Mouse (Mus musculus) CD4-positive, CD25-positive, alpha-beta regulatory T cell, adult 2 months (primary cell): ENCODE measurements around the gene Mapk3.

Source experiments
- DNase-seq: peaks from one replicate; pipeline ENCODE4 v3.0.0-alpha.2; 2012; ENCODE audit warnings: low read depth, low spot score

Mapk3 gene

GRCm38 (mm10) chr7:126782693-126783092, 23.3 kb downstream of the Mapk3 start:
- no peak for DNase-seq

DNA sequence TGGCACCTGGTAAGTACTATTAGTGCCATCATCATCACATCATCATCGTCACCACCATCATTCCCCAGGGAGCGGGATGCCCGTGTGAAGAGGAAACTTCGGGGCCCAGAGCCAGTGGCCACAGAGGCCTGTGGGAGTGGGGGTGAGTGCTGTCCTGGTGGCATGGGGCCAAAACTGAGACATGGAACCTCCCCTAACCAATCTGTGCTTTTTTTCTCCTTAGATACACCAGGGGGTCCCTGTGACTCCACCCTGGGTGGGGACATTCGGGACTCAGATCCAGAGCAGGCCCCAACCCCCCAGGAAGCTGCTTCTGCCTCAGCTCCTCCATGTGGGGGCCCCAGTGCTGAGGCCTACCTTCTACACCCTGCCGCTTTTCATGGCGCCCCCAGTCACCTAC, 25.1 kb downstream of the Mapk3 start:
- DNase-seq: no peak

DNA sequence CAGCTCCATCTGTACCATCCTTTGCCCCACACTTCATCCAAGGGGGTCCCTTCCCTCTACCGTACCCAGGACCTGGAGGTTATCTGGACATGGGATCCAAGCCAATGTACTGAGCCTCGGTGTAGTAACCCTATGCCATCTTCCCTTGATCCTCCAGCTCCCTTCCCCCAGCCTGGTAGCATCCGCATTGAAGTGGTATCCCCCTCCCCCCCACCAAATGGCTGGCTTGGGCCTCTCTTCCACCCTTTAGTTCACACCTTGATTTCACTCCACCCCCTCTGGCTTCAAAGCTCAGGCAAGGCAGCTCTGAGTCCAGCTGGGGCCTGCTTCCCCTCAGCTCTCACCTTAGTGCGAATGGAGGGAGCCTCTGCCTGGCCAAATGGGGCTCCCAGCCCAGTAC, 25.7 kb downstream of the Mapk3 start:
- no peak for DNase-seq

DNA sequence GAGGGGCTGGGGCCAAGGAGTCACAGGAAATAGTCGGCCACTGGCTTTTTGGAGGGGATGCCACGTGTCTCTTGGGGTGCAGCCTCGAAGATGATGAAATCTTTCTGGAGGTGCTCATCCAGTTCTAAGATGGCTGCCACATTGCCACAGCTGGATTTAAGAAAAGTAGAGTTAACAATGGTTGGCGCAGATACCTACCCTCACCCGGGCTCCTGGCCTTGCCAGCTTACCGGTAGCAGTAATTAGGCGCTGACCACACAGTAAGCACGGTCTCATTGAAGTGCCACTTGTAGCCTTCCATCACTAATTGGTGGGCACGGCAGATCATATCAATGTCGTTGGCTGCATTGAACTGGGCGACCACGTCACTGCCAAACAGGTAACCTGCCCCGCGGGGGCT, 26.7 kb downstream of the Mapk3 start:
- DNase-seq: no peak

DNA sequence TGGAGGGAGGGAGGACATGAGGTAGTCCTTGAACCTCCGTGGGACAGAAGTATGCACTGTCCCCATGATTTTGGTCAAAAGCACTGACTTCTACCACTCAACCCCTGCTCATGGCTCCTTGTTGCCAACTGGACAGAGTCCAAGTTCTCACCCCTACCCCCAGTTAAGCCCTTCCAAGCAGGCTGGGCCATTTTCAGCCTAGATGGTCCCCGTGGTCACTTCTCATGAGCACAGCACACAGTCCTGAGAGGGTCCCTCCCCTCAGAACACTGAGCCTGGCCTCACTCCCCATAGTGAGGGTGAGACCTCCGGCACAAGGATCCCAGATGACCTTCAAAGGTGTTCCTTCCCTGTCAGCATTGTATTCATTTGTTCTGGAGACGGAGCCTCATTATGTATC, 29.7 kb downstream of the Mapk3 start:
- no peak for DNase-seq

- peak; percentile 99 for DNase-seq
Measured at GRCm38 (mm10) chr7:126791851-126792720, 32.7 kb downstream of the Mapk3 start, which contains the start of gene Ppp4c. Gene Ppp4c, minus strand, starts transcription at chr7:126792496.

- no peak for DNase-seq
Measured at GRCm38 (mm10) chr7:126792721-126793443, 33.5 kb downstream of the Mapk3 start.

DNA sequence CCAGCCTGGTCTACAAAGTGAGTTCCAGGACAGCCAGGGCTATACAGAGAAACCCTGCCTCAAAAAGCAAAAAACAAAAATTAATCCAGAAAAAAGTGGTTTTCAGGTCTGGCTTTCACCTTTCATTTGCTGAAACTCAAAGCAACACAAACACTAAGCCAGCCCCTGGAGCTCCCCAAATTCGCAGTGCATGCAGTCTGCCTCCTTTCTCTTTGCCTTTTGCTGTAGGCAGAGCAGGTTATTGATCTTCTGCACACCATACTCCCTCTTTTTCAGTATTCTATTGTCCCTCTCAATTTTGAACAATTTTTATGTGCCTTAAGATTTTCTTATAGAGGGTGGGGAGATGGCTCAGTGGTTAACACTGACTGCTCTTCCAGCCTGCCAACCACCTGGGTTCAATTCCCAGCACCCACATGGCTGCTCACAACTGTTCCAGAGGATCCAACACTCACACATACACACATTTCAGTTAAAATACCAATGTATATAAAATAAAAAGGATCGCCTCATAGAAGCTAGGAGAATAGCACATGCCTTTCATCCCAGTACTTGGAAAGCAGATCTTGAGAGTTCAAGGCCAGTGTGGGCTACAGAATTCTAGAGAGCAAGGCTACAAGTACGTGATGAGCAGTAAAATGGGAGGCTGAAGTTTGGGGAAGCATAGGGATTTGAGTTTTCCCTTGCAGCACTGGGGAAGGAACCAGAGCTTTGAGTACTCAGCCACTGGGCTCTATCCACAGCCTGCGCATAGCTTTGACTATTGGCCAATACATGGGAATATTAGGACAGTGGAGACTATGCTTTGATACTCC, 34.3 kb downstream of the Mapk3 start:
- no peak for DNase-seq

DNA sequence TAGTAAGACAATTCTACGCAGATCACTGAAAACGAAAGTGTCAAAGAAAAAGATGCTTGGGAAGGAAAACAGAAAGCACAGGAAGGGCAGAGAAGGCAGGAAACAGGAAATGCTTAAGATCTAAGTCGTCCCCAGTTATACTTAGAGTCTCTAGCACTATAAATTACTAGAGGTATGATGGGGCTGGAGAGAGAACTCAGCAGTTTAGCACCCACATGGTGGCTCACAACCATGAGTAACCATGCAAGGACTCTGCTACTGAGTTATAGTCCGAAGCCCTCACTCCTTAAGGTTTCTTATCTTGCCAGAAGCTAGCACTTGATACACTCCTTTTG, 34.8 kb downstream of the Mapk3 start:
- DNase-seq: peak; percentile 62

GRCm38 (mm10) chr7:126795387-126796317, 36.3 kb downstream of the Mapk3 start:
- DNase-seq: no peak

DNA sequence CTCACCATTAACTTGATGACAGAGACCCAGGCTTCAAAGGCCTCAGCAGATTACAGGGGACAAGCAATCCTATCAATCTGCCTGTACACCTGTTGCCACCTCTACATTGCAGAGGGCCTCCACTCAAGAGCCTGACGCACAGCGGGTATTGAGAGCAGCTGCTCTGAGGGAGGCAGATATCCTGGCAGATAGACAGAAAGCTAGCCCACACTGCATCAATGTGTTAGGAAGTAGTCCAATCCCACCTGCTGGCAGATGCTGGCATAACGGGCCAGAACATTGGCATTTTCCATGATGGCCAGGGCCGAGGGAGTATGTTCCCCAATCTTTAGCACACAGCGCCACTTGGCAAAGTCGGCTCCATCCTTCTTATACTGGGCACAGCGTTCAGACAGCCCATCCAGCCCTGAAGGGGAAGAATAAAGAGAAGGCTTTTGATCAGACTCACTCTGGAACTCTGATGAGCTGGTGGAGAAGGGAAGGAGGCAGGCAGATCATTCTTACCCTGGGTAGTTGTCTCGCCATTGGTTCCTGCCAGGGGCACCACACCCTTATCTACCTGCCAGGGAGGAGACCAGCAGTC, 37.0 kb downstream of the Mapk3 start:
- peak; percentile 53 for DNase-seq

DNA sequence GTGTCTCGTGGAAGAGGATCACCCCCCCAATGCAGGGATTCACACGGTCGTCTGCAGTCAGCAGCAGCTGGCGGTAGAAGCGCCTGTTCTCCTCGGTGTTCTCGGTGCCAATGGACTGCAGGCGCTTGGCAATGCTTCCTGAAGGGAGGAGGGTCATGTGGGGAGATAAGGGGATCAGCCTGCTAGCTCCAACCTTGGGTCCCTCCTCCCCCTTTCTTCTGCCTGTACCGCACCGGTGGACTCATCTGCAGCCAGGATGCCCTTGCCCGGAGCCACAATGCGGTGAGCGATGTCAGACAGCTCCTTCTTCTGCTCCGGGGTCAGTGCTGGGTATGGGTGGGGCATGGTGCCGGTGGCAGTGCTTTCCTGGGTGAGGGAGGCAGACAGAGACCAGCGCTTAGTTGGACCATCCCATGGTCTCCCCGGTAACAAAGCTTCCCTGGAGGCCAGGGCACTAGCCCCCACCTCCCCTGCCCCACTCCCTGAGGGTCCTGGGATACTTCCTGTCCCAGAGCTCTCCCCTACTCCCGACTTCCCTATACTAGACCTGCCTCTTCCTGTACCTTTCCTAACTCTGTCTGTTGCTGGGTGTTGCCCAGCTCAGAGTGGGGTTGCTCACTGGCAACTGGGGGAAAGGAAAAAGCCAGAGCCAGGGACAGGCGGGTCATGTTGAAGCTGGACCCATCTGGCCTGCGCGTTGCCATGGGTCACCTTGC, 38.2 kb downstream of the Mapk3 start, which contains the start of gene Fam57b:
TSS of gene Fam57b (plus strand) at position 258 of the 716 bp plus-strand sequence.
- DNase-seq: no peak

DNA sequence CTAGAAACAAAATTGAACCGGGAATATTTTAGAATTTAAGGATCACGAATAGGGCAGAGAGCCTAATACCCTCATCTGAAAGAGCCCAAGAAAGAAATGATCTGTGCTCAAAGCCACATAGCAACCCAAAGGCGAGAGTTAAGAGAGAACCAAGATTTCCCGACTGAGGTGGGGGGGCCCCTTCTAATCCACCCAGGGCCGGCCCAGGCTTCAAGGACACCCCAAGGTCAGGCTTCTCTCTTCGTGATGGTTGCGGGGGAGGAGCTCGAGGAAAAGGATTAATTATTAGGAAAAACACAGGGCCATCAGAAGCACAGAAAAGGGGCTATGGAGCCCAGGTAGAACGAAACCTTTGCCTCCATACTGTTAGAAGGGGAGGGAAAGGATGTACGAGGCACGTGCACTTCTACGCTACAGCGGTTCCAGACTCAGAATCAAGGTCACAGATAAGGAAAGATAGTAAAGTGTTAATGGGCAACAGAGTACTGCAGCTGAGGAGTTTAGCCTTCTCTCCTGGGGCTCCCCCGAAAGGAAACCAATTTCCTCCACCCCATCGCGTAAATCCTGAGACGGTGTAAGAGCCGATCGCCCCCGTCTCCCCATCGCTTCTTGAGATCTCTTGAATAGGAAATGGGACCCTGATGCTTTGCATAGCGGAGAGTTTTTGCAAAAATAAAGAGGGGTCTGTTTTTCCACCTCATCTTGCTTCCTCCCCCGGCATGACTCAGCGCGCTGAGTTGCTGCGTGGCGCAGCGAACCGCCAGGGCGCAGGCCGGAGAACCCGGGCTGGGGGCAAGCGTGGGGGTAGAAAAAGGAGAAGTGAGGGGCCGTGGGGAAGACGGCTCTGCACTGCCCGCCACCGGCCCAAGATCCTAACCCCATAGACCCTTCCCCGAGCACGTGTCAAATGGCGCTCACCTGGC, 39.0 kb downstream of the Mapk3 start:
- peak; percentile 67 for DNase-seq

DNA sequence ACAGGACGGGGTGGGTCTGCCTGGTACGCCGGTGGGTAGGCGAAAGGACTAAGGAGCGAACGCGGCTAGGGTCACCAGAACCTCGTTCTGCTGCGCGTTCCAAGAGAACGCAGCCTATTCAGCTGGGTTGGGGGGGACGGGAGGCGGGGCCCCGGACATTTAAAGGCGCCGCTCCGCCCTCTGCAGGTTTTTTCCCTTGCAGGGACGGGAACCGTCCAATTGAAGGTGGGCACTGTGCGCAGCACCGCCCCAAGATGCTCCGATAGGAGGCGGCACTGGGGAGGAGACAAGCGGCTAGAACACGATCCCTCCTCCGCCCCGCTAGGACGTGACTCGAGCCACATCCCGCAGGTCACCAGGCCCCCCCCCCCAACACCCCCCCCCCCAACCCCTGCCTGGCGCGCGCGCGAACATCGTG, 39.7 kb downstream of the Mapk3 start:
- DNase-seq: peak; percentile 97

DNA sequence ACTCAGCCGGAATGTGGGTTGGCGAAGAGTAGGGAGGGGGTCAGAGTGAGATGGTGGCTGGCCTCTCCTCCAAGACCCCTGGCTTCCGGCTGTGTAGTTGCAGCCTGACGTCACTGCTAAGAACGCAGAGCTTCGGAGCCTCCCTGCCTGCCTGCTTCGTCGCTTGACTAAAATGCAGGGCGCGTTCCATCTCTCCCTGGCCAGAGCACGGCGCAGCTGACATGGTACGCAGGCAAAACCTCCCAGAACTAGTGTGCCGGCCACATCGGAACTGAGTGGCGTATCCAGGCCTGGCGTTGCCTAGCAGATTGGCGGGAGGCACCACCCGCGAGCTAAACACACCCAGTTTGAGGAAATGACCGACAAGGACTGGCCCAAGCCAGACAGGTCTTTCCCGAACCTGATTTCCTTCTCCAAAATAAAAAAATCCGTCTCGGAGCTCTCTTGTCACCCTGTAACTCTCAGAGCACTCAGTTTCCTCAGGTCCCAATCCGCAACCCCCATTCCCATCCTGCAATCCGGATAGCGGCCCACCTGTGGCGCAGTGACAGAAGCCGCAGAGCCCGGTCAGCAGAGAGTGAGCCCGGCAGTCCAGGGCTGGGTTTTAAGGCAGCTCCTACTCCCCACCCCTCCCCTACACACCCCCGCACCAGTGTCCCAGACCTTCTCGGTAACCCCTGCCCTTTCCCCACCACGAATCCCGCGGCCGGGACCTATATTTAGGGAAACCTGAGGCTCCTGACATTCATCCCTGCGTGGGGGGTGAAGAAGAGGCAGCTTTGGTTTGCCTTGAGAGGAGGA, 40.3 kb downstream of the Mapk3 start:
- no peak for DNase-seq

DNA sequence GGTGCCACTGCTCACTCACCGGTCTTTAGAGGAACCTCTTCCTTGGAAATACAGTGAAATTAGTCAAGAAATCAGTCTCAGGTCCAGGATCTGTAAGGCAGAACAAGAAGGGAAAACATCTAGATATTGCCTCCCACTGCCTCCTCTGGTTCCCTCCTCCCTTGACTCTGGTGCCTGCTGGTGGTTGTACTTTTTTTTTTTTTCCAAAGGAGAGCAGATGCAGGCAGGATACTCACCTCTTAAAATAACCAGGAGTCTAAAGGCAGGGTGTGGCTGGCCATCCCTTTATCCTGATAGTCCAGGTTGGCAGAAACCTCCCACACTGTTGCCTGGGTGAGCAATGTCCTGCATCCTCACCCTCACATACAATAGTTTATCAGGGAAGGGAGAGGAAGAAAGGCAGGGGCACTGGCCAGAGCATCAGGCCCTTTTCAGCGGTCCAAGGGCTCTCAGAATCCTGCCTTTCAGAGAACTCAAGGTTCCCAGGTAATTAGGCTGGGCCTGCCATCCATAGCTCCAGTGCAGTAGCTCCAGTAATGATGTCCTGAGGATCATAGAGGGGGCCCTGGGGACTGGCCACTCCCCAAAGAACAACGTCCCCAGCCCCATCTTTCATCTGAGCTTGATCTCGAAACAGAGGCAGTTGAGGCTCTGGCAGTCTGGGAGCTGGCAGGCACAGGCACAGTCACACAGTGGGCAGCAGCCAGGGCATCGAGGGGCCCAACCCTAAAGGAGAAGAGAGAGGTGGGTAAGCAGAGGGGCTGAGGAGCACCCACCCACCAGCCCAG, 41.1 kb downstream of the Mapk3 start:
- DNase-seq: no peak

DNA sequence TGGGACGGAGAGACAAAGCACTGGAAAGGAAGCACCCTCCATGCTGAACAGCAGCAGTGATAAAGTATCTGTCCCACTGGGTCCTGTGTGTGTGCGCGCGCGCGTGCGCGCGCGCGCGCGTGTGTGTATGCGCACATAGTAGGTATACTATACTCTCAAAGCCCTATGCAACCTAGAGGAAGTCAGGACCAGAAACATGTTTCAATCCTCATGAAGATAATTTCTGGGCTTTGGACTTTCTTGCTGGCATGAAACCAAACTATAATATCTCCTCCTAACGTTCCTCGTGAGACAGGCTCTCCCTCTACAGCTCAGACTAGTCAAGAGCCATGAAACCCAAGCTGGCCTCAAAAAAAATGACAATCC, 41.6 kb downstream of the Mapk3 start:
- no peak for DNase-seq
